Mouse (Mus musculus) granulocyte monocyte progenitor cell, adult 5-6 weeks (primary cell): ENCODE results near the gene Sh3tc1. TPM values are rescaled to one million over a fixed set of nuclear protein-coding genes. Genes with fewer than 3 reads are reported as not detected.

Experiments used
- ATAC-seq: replicated peaks from 2 replicates; pipeline ENCODE4 v1.8.0; 2016; ENCODE audit warnings: mild to moderate bottlenecking, moderate TSS enrichment, inconsistent platforms; ENCODE audit not compliant: poor library complexity, severe bottlenecking
- total RNA-seq, 2 experiments: library from RNA; stranded (forward) in 1 of 2; stranded (reverse) in 1 of 2; fragments of 200-712, 200-1000 nt in 1 of 2; fragments of >200 nt in 1 of 2; fragmentation: Nextera tagmentation in 1 of 2; gene quantifications; 2 replicates each; pipeline ENCODE4 v1.2.3; 2014 to 2017

Gene Sh3tc1
- total RNA-seq (2014; fragmentation: Nextera tagmentation) (3.9 and 26.5 TPM in 2 replicates), total RNA-seq (2017) (3.9 and 5.1 TPM in 2 replicates)

DNA sequence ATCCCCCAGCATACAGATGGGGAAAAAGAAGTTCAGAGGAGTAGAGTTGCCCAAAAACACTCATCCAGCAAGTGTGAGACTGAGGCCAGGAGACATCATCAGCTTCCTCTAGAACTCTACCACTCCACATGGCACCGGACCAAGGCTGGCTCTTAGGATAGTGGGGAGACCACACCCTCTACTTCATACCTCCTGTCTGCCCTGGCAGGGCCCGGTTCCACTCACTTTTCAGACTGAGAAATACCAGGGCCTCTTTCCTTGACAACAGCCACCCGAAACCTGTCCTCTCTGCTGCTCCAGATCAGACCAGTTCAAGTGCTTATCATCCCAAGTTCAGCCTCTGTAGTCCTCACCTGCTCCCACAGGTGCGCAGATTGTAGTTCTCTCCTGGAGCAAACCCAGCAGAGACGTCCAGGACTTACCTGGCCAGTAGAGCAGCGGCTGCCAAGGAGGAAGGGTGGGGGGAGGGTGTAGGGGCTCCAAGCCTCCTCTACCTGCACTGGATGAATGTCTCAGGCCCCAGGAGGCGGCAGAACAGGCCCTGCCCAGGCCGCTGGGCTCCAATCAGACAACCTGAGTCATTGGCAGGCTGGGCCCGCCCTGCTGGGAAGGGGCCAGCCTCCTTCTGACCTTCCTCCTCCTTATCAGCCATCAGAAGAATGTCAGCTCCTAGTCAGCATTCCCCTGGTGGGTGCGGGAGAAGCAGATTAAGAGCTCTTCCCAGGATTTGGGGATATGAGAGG, at the start of gene Sh3tc1:
Sh3tc1 (minus strand) TSS at position 452 of the 743 bp plus-strand sequence.
- no peak for ATAC-seq

GRCm38 (mm10) chr5:35788719-35789118, 48.9 kb upstream of the Sh3tc1 start:
- no peak for ATAC-seq

- no peak for ATAC-seq
Measured at GRCm38 (mm10) chr5:35787847-35788246, 48.1 kb upstream of the Sh3tc1 start.

DNA sequence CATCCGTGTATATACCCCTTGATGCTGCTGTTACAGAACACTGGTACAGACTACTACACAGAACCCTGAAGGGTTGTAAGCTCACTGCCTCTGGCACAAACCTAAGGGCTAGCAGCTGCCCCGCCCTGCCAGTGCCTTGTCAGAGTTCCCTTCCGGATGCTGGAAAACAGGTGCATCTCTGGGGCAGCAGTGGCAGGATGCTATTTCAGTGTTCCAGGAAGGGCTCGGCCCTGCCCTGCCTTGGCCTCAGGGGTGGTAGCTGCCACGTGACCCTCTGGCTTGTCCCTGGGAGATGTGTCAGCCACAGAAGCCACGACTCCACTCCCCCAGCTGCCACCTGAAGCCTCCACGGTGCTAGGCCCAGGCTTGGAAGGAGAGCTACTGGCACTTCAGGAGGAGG, 46.1 kb upstream of the Sh3tc1 start:
- ATAC-seq, result no peak

- no peak for ATAC-seq
Measured at GRCm38 (mm10) chr5:35782648-35783180, 42.9 kb upstream of the Sh3tc1 start.

- no peak for ATAC-seq
Measured at GRCm38 (mm10) chr5:35781116-35781515, 41.3 kb upstream of the Sh3tc1 start.

DNA sequence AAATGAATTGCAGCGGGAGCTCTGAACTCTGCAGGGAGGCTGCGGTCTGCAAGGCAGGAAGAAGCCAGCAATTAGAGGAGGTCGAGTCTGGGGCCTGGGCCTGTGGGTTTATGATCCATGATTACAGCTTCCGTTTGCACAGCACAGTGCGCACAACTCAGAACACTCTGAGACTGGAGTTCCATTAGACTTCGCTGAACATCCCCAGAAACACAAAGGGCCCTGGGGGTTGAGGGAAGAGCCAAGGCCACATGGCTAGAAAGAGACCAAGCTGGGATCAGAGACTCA, 34.3 kb upstream of the Sh3tc1 start:
- peak; percentile 41; the same call in 1 of the 2 replicates for ATAC-seq

GRCm38 (mm10) chr5:35773274-35774136, 33.7 kb upstream of the Sh3tc1 start:
- ATAC-seq, result no peak

GRCm38 (mm10) chr5:35770891-35771663, 31.3 kb upstream of the Sh3tc1 start:
- no peak for ATAC-seq

DNA sequence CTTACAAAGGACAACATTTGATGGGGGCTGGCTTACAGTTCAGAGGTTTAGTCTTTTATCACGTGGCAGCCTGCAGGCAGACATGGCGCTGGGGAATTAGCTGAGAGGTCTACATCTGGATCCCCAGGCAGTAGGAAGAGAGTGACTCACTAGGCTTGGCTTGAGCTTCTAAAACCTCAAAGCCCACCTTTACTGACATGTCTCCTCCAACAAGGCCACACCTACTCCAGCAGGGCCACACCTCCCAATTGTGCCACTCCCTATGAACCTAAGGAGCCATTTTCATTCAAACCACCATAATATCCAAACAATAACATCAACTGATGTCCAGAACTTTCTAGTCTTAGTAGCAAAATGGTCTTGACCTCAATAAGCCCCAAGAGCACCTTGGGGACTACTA, 30.5 kb upstream of the Sh3tc1 start:
- ATAC-seq, result no peak

DNA sequence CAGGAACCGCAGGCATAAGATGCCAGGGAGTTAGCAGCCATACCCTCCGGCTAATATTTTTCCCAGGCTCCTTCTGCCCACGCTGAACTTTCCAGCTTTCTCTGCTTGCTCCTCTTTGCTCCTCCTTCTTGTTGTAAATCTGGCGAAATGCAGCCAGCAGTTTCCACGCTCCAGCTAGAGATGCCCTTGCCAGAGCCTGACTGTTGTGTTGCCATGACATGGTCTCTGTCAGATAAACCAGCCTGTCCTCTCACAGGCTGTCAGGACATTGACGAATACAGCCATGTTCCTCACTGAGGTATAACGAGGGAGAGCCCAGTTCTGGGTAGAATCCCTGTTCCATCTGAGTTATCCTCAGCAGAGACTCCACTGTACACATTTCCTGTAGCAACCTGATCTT, 29.2 kb upstream of the Sh3tc1 start:
- no peak for ATAC-seq

- no peak for ATAC-seq
Measured at GRCm38 (mm10) chr5:35768525-35768924, 28.7 kb upstream of the Sh3tc1 start.

DNA sequence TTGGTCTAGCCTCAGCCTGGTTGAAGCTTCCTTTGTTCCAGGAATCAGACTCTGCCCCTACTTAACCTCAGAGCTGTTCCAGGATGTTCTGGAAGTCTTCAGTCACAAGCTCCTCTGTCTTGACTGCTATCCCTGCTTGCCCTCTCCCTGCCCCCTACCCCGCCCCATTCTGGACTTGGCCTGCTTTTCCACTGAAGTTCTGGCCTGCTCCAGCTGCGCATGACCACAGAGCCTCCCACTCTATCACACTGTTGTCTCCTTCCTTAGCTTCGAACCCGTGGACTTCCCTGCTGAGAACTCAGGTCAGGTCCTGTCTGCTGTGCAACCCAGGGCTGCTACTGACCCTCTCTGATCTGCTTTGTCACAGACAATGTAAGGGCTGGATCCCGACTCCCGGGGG, 26.1 kb upstream of the Sh3tc1 start:
- ATAC-seq, result no peak

DNA sequence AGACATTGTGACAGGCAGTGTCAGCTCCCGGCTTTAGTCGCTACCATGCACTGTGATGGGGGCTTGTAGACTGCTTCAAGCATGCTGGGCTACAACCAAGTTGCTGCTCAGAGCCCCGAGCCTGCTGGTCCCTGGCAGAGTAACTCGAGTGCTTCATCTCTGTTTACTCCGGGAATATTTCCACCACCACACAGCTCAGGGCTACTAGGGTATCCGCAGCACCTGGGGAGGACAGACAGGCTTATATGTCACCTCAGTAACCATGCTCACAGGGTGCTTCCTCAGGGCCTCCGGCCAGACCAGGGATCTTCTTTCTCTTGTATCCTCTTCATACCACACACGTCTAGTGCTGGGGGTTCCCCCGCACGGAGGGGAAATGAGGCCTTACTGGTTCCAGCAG, 23.1 kb upstream of the Sh3tc1 start:
- no peak for ATAC-seq

GRCm38 (mm10) chr5:35762388-35762787, 22.6 kb upstream of the Sh3tc1 start:
- ATAC-seq, result no peak

DNA sequence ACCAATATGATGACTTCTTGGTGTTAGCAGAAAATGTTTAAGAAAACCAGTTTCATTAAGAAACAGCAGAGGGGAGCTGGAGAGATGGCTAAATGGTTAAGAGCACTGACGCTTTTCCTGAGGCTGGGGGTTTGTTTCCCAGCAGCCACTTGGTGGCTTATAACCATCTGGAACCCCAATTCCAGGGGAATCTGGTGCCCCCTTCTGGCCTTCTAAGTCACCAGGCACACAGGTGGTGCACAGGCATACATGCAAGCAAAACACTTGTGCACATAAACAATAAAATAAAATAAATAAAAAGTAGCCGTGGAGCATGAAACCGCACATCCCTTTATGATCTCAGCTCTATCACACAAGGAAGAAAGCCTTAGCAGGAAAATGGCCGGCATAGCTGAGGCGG, 21.5 kb upstream of the Sh3tc1 start:
- no peak for ATAC-seq

DNA sequence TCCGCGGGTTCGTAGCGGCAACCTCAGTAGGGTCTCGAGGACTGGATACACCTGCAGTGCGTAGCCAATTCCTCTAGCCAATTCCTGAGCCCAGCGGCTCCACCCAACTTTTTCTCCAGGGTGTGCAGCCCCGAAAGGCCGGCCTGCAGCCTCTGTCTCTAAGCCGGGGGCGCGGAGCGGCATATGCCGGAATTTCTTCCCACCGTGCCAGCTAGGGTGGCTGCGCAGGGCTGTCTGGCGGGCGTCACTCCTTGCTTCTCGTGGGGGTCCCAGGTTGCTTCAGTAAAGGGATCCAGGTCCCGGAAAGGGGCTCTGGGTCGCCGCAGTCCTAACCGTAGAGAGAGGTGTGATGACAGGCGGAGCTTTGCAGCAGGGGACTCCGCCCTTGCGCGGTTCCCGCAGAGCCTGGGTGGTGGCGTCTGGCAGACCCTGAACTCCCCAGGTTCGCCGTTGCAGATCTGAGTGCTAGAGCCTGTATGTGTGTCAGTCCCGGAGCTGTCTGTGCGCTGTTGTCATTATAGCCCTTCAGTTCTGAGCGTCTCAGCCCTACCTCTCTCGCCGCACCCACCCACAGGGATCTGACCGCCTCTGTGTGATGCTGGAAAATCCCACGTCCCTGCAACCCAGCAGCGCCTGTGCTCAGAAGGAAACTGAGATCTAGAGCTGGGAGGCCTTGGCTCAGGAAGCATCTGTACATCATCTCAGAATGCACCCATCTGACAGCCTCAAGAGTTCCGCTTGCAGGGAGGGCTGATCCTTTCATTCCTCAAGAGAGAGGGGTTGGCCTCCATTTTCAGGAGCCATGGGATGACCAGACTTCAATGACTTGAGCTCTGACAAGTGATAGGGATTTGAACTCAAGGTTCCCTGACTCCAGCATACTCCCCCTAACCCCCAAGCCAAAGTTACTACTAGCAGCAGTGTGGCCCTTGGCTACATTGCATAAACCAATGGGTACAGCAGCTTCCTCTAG, 18.6 kb upstream of the Sh3tc1 start:
- ATAC-seq, result peak; percentile 16

- peak; percentile 88 for ATAC-seq
Measured at GRCm38 (mm10) chr5:35757639-35758001, 17.8 kb upstream of the Sh3tc1 start, which contains the start of gene Ablim2. TSS of gene Ablim2 (plus strand) at chr5:35757880.

- peak; percentile 31 for ATAC-seq
Measured at GRCm38 (mm10) chr5:35756997-35757638, 17.3 kb upstream of the Sh3tc1 start.
